Mouse (Mus musculus) heart, embryonic 14.5 days (tissue): ENCODE measurements around the gene Slc5a10. TPM values are rescaled to one million over a fixed set of nuclear protein-coding genes. Genes with fewer than 3 reads are reported as not detected.
"Not testable (repeated sequence)": the region's sequence is repeated elsewhere in the genome, so short reads cannot be mapped to it uniquely, and the experiment has no call there.

Source experiments
- ATAC-seq: fragments of 200-750 bp; cut with Nextera tagmentation; 2 replicates; pipeline ENCODE4 v1.8.0; 2017; ENCODE audit warnings: low read depth, moderate TSS enrichment; ENCODE audit not compliant: insufficient number of reproducible peaks, insufficient read depth, low FRiP score
- H3K27ac ChIP-seq, 2 experiments: fragments of 200-500 bp in 1 of 2; fragments of 300-500 bp in 1 of 2; sonication (generic) in 1 of 2; replicated peaks in 1 of 2; 2 replicates each; pipeline ENCODE4 v1.5.1; 2012 to 2014; ENCODE audit warnings: low read depth in 2 of 2, low read length in 2 of 2, control low read depth in 1 of 2, mild to moderate bottlenecking in 1 of 2, mixed read lengths in 1 of 2; ENCODE audit not compliant: control insufficient read depth in 1 of 2, insufficient read depth in 1 of 2
- H3K27me3 ChIP-seq: fragments of 300-500 bp; sonication (generic); 2 replicates; pipeline ENCODE4 v1.6.1; 2014; ENCODE audit warnings: mild to moderate bottlenecking, low read length, control low read depth; ENCODE audit not compliant: control insufficient read depth, insufficient read depth
- H3K36me3 ChIP-seq: fragments of 300-500 bp; sonication (generic); 2 replicates; pipeline ENCODE4 v1.6.1; 2014; ENCODE audit warnings: mild to moderate bottlenecking, control low read depth, low read length, mixed read lengths; ENCODE audit not compliant: control insufficient read depth, insufficient read depth
- H3K4me1 ChIP-seq, 2 experiments: fragments of 200-500 bp in 1 of 2; fragments of 300-500 bp in 1 of 2; sonication (generic) in 1 of 2; 2 replicates each; pipeline ENCODE4 v1.6.1; 2012 to 2014; ENCODE audit warnings: low read length in 2 of 2, control low read depth in 1 of 2, mixed read lengths in 1 of 2; ENCODE audit not compliant: control insufficient read depth in 2 of 2, insufficient read depth in 2 of 2
- H3K4me2 ChIP-seq: fragments of 300-500 bp; sonication (generic); 2 replicates; pipeline ENCODE4 v1.6.1; 2014; ENCODE audit warnings: mild to moderate bottlenecking, low read length
- H3K4me3 ChIP-seq, 2 experiments: fragments of 200-500 bp in 1 of 2; fragments of 300-500 bp in 1 of 2; sonication (generic) in 1 of 2; 2 replicates each; pipeline ENCODE4 v1.5.1; 2012 to 2014; ENCODE audit warnings: low read length in 2 of 2, mild to moderate bottlenecking in 2 of 2, control low read depth in 1 of 2, low read depth in 1 of 2, moderate library complexity in 1 of 2; ENCODE audit not compliant: control insufficient read depth in 1 of 2, insufficient read depth in 1 of 2
- H3K9ac ChIP-seq: fragments of 300-500 bp; sonication (generic); 2 replicates; pipeline ENCODE4 v1.6.1; 2014; ENCODE audit warnings: mild to moderate bottlenecking, low read length
- H3K9me3 ChIP-seq: fragments of 300-500 bp; sonication (generic); 2 replicates; pipeline ENCODE4 v1.6.1; 2016; ENCODE audit warnings: low read length, control low read depth; ENCODE audit not compliant: control insufficient read depth
- WGBS: fragments of 180-500 bp; shearing (Covaris S2); extraction: QIAGEN DNeasy Blood & Tissue Kit; methylation state at CpG from one replicate; pipeline ENCODE4 v1.1.7; 2014; 5-methylcytosine and 5-hydroxymethylcytosine counted together
- polyA plus RNA-seq: library from polyadenylated mRNA; unstranded; fragments of >200 nt; fragmentation: Nextera tagmentation; extraction: Ambion mirVana; gene quantifications from 2 replicates; pipeline ENCODE4 v1.2.1, GENCODE M21; 2014

The Slc5a10 gene
- polyA plus RNA-seq, 1 experiment from 2014 or later: not detected

DNA sequence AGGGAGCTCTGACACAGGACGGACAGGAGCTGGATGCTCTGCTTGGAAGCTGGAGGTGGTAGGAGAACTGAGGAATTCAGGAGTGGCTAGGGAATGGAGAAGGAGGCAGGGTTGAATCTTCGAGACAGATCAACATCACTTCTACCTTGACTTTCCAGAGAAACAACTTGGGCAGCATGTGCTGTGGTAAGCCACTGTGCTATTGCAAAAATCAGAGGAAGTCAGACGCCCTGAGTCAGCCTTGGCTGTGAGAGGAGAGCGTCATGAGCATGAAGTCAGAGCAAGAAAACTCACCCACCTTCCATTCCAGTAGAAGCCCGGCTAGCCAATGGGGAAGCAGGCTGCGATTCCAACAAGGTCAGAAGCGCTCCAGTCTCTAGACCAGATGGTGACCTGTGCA lies 78.5 kb downstream of the Slc5a10 start:
- no peak for ATAC-seq
- no peak overlapping the region for H3K27ac ChIP-seq
- no peaks in the 10 kb centered on the region for H3K36me3 ChIP-seq
- no peaks in the 10 kb centered on the region for H3K27me3 ChIP-seq
- no peak overlapping the region for H3K4me3 ChIP-seq
- WGBS: 79% methylated on average over 7 of the region's 7 CpGs
- no peaks in the 10 kb centered on the region for H3K9me3 ChIP-seq
- no peak overlapping the region for H3K4me2 ChIP-seq
- peaks cover 9 to 11% of the 10 kb centered on the region in 2 experiments; a peak in 3 of 4 replicates for H3K4me1 ChIP-seq
- H3K9ac ChIP-seq: no peak overlapping the region

DNA sequence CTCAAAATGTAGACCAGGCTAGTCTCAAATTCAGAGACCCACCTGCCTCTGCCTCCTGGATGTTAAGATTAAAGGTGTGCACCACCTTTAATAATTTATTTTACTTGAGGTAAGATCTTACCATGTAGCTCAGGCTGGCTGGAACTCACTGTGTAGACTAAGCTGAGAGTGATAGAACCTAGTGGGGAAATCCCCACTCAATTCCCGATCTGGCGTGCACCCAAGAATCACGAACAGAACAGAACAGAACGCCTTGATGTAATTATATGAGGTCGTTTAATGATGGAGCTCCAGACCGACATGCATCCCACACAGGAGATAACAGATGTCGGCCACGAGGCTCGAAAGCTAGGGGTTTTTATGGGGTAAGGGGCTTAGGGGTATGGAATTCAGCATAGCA lies 80.0 kb downstream of the Slc5a10 start:
- not testable (repeated sequence) for H3K27me3 ChIP-seq, H3K4me2 ChIP-seq, H3K36me3 ChIP-seq, H3K9me3 ChIP-seq, H3K27ac ChIP-seq, H3K9ac ChIP-seq, ATAC-seq, H3K4me3 ChIP-seq
- peaks cover 9 to 11% of the 10 kb centered on the region in 2 experiments; a peak in 3 of 4 replicates for H3K4me1 ChIP-seq
- 49% methylated on average over 9 of the region's 9 CpGs for WGBS

DNA sequence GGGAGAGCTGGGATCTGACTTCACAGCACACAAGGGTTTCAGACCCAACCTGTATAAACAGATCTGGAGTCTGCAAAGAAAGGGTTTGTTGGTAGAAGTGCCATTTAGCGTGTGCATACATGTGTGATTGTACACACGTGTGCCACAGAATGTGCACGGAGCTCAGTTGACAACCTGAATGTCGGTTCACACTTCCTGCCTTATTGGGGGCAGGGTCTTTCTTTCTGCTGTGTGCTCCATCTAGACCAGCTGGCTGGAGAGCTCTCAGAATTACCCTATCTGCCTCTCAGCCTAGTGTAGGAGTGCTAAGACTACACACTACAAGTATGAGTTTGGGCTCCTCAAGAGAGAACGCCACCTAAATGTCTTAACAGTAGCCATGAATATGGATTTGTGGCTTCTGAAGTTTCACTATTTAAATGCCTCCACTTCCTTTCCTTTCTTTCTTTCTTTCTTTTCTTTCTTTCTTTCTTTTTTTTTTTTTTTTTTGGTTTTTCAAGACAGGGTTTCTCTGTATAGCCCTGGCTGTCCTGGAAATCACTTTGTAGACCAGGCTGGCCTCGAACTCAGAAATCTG lies 80.9 kb downstream of the Slc5a10 start:
- 81% methylated on average over 6 of the region's 6 CpGs for WGBS

DNA sequence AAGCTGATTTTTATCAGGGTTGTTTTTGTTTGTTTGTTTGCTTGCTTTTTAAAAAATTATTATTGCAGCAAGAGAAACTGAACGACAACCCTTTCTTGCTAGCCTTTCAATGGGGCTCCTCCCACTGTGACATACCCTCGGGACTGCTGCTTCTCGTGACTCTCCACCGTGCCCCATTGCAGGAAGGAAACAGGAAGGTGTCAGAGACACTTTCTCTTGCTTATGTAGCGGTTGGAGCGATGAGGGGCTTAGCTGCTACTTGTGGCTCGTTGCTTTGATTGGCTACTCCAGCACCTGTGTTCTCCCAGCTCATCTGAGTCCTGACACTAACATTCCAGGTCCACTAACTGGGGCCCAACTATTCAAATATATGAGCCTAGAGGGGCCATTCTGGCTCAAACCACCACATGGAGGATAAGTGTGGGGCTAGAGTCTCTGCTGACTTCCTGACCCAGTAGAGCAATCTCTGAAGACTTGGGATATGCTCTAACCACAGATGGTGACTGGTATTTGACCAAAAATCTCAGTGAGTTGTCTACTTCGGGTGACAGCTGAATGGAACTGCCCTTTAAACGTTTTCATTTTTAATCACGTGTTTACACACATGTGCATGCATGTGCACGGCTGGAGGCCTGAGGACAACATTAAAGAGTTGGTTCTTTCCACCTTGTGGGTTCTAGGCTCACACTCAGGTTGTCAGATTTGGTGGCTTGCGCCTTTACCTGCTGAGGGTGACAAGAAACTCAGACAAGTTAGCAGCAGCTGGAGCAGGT lies 81.7 kb downstream of the Slc5a10 start:
- WGBS: 63% methylated on average over 12 of the region's 12 CpGs

More for the DNA sequence above, 80.9 kb downstream of the Slc5a10 start:
- H3K9ac ChIP-seq: no peak overlapping the region
- no peak overlapping the region for H3K4me2 ChIP-seq
- no peaks in the 10 kb centered on the region for H3K9me3 ChIP-seq
- no peaks in the 10 kb centered on the region for H3K27me3 ChIP-seq
- peaks cover 7% of the 10 kb centered on the region in 2 experiments; a peak in 3 of 4 replicates for H3K4me1 ChIP-seq
- ATAC-seq: no peak
- no peak overlapping the region for H3K27ac ChIP-seq
- no peak overlapping the region for H3K4me3 ChIP-seq
- no peaks in the 10 kb centered on the region for H3K36me3 ChIP-seq

DNA sequence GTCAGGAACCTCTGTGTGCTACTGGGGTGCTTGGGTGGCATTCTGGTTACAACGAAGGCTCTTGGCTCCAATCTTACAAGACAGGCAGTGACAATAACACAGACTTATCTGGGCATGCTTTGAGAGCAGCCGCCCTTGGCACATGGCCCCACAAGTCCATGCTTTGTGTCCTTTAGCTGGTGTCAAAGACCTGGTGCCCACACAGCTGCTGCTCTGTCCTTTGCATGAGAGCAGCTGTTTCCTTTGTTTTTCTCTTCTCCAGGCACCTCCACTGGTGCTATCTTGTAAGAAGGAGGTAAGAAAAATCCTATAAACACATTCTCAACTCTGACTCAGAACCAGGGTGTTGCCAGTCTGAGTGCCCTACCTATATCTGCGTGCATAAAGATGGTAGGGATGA lies 82.8 kb downstream of the Slc5a10 start:
- no peaks in the 10 kb centered on the region for H3K27me3 ChIP-seq
- H3K9ac ChIP-seq: no peak overlapping the region
- H3K4me1 ChIP-seq: peaks cover 0 to 2% of the 10 kb centered on the region in 2 experiments; a peak in 1 of 4 replicates
- WGBS: 83% methylated on average over 3 of the region's 3 CpGs
- H3K4me3 ChIP-seq: no peak overlapping the region
- H3K4me2 ChIP-seq: no peak overlapping the region
- H3K9me3 ChIP-seq: no peaks in the 10 kb centered on the region
- H3K36me3 ChIP-seq: no peaks in the 10 kb centered on the region
- H3K27ac ChIP-seq: no peak overlapping the region
- ATAC-seq: no peak

More for the DNA sequence above, 81.7 kb downstream of the Slc5a10 start:
- no peak overlapping the region for H3K9ac ChIP-seq
- H3K36me3 ChIP-seq: no peaks in the 10 kb centered on the region
- ATAC-seq: no peak
- H3K9me3 ChIP-seq: no peaks in the 10 kb centered on the region
- H3K27ac ChIP-seq: no peak overlapping the region
- H3K4me3 ChIP-seq: no peak overlapping the region
- H3K4me2 ChIP-seq: no peak overlapping the region
- peaks cover 0 to 2% of the 10 kb centered on the region in 2 experiments; a peak in 2 of 4 replicates for H3K4me1 ChIP-seq
- H3K27me3 ChIP-seq: no peaks in the 10 kb centered on the region

DNA sequence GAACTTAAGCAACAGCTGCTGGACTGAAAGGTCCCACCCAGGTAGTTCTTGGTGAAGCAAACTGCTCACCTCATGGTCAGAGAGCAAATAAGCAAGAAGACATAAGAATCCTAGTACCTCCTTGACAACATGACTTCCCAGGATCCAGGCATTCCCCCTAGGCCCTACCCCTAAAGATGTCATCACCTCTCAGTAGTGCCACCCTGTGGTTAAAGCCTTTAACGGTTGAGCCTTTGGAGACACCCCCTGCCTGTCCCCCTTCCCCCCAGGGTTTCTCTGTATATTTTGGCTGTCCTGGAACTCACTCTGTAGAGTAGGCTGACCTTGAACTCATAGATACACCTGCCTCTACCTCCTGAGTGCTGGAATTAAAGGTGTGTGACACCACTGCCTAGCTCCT lies 83.2 kb downstream of the Slc5a10 start:
- Histone ChIP-seq H3K4me2 (no peak overlapping the region), H3K4me3 (no peak overlapping the region), H3K4me1 (peaks cover 0 to 2% of the 10 kb centered on the region in 2 experiments; a peak in 1 of 4 replicates), H3K27me3 (no peaks in the 10 kb centered on the region), H3K27ac (no peak overlapping the region), H3K9me3 (no peaks in the 10 kb centered on the region), H3K36me3 (no peaks in the 10 kb centered on the region), H3K9ac (no peak overlapping the region)
- no peak for ATAC-seq
- 52% methylated on average over 1 of the region's 1 CpGs for WGBS

DNA sequence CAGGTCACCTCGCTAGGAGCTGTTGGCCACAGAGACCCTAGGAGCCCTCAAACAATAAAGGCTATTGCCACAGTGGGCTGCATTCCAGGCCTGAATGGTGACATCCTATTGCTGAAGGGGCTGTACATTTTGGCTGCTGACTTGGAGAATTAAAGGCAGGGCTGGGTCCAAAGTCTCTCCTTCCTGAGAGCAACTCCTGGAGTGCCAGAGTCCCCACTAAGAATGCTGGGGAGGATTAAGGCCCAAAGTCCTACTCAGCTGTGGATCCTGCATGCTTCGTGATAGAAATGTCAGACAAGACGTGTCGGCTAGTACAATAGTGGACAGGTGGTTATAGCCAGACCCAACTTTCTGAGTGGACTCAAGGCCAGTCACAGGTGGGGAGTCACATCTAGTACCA lies 84.3 kb downstream of the Slc5a10 start:
- not testable (repeated sequence) for H3K4me2 ChIP-seq, H3K27me3 ChIP-seq, H3K9me3 ChIP-seq, H3K4me3 ChIP-seq, H3K9ac ChIP-seq, H3K4me1 ChIP-seq, H3K36me3 ChIP-seq, H3K27ac ChIP-seq, ATAC-seq
- WGBS: 82% methylated on average over 3 of the region's 4 CpGs
